Mouse (Mus musculus): ENCODE measurements around the gene Vipr1.

Vipr1 gene

GRCm38 (mm10) chr9:121675556-121675955, 33.0 kb downstream of the Vipr1 start:
- DNase-seq (ENCODE audit: low read depth in 2 of 2, low spot score in 2 of 2), result no peak

- DNase-seq (ENCODE audit: low read depth in 2 of 2, low spot score in 2 of 2), result no peak
These were observed 34.6 kb downstream of the Vipr1 start for GRCm38 (mm10) chr9:121677069-121677468.

- no peak for DNase-seq (ENCODE audit: low read depth in 2 of 2, low spot score in 2 of 2)
These were observed 35.0 kb downstream of the Vipr1 start for GRCm38 (mm10) chr9:121677476-121677875.

- peak in 1 of 2 experiments; percentile 55 for DNase-seq (ENCODE audit: low read depth in 2 of 2, low spot score in 2 of 2)
These were observed 37.0 kb downstream of the Vipr1 start for GRCm38 (mm10) chr9:121679549-121679948.

GRCm38 (mm10) chr9:121681191-121681590, 38.7 kb downstream of the Vipr1 start:
- DNase-seq (ENCODE audit: low read depth in 2 of 2, low spot score in 2 of 2), result no peak

GRCm38 (mm10) chr9:121682037-121682680, 39.6 kb downstream of the Vipr1 start:
- DNase-seq (ENCODE audit: low read depth in 2 of 2, low spot score in 2 of 2), result peak in 1 of 2 experiments; percentile 37

GRCm38 (mm10) chr9:121684702-121685101, 42.2 kb downstream of the Vipr1 start:
- no peak for DNase-seq (ENCODE audit: low read depth in 2 of 2, low spot score in 2 of 2)

GRCm38 (mm10) chr9:121690200-121690651, 47.7 kb downstream of the Vipr1 start:
- no peak for DNase-seq (ENCODE audit: low read depth in 2 of 2, low spot score in 2 of 2)

GRCm38 (mm10) chr9:121690734-121691133, 48.2 kb downstream of the Vipr1 start:
- DNase-seq (ENCODE audit: low read depth in 2 of 2, low spot score in 2 of 2), result no peak

GRCm38 (mm10) chr9:121694736-121695135, 52.2 kb downstream of the Vipr1 start:
- DNase-seq (ENCODE audit: low read depth in 2 of 2, low spot score in 2 of 2), result no peak

- DNase-seq (ENCODE audit: low read depth in 2 of 2, low spot score in 2 of 2), result no peak
These were observed 54.1 kb downstream of the Vipr1 start for GRCm38 (mm10) chr9:121696626-121697025.

- DNase-seq (ENCODE audit: low read depth in 2 of 2, low spot score in 2 of 2), result peak; percentile 86
These were observed 54.9 kb downstream of the Vipr1 start for GRCm38 (mm10) chr9:121697150-121698049.

- DNase-seq (ENCODE audit: low read depth in 2 of 2, low spot score in 2 of 2), result no peak
These were observed 61.7 kb downstream of the Vipr1 start for GRCm38 (mm10) chr9:121704261-121704645.

- DNase-seq (ENCODE audit: low read depth in 2 of 2, low spot score in 2 of 2), result peak; percentile 51 to 69
These were observed 62.4 kb downstream of the Vipr1 start, which contains the start of gene Sec22c for GRCm38 (mm10) chr9:121704646-121705625. Sec22c (minus strand) TSS chr9:121705490.

- no peak for DNase-seq (ENCODE audit: low read depth in 2 of 2, low spot score in 2 of 2)
These were observed 63.6 kb downstream of the Vipr1 start for GRCm38 (mm10) chr9:121706029-121706675.

- no peak for DNase-seq (ENCODE audit: low read depth in 2 of 2, low spot score in 2 of 2)
These were observed 65.3 kb downstream of the Vipr1 start for GRCm38 (mm10) chr9:121707801-121708200.

GRCm38 (mm10) chr9:121708506-121709486, 66.3 kb downstream of the Vipr1 start:
- DNase-seq (ENCODE audit: low read depth in 2 of 2, low spot score in 2 of 2), result no peak

- DNase-seq (ENCODE audit: low read depth in 2 of 2, low spot score in 2 of 2), result peak; percentile 88 to 93
These were observed 67.5 kb downstream of the Vipr1 start, which contains the start of gene Ss18l2 for GRCm38 (mm10) chr9:121709898-121710583. Ss18l2 (plus strand) TSS chr9:121710329.
